Mouse (Mus musculus) adrenal gland, postnatal 10 days (tissue): ENCODE measurements around the gene Pcdh15. TPM values are rescaled to one million over a fixed set of nuclear protein-coding genes. Genes with fewer than 3 reads are reported as not detected.

Experiments
- DNase-seq: peaks from one replicate; pipeline ENCODE4 v3.0.0; 2021; ENCODE audit warnings: mixed read lengths
- total RNA-seq, 2 experiments: library from RNA; stranded (reverse); gene quantifications; 2 replicates each; pipeline ENCODE4 v1.2.3; 2021

The Pcdh15 gene
- total RNA-seq, 2 experiments from 2014 or later, result 3.5 to 5.4 TPM

- no peak for DNase-seq
These were observed 854.2 kb downstream of the Pcdh15 start for GRCm38 (mm10) chr10:73953362-73953761.

- no peak for DNase-seq
These were observed 884.9 kb downstream of the Pcdh15 start for GRCm38 (mm10) chr10:73984057-73984456.

GRCm38 (mm10) chr10:74008836-74009235, 909.7 kb downstream of the Pcdh15 start:
- no peak for DNase-seq

- DNase-seq, result no peak
These were observed 923.9 kb downstream of the Pcdh15 start for GRCm38 (mm10) chr10:74023091-74023490.

- DNase-seq, result no peak
These were observed 953.9 kb downstream of the Pcdh15 start for GRCm38 (mm10) chr10:74053059-74053458.

GRCm38 (mm10) chr10:74086653-74087052, 987.5 kb downstream of the Pcdh15 start:
- no peak for DNase-seq

GRCm38 (mm10) chr10:74098296-74098695, 999.2 kb downstream of the Pcdh15 start:
- DNase-seq, result no peak

- no peak for DNase-seq
These were observed 1015.0 kb downstream of the Pcdh15 start for GRCm38 (mm10) chr10:74114107-74114506.

GRCm38 (mm10) chr10:74116817-74117216, 1017.7 kb downstream of the Pcdh15 start:
- no peak for DNase-seq

- DNase-seq, result no peak
These were observed 1024.3 kb downstream of the Pcdh15 start for GRCm38 (mm10) chr10:74123421-74123820.

GRCm38 (mm10) chr10:74129192-74129591, 1030.0 kb downstream of the Pcdh15 start:
- DNase-seq, result no peak

- no peak for DNase-seq
These were observed 1030.5 kb downstream of the Pcdh15 start for GRCm38 (mm10) chr10:74129665-74130064.

- DNase-seq, result no peak
These were observed 1031.7 kb downstream of the Pcdh15 start for GRCm38 (mm10) chr10:74130805-74131204.

- no peak for DNase-seq
These were observed 1048.8 kb downstream of the Pcdh15 start for GRCm38 (mm10) chr10:74147966-74148365.

GRCm38 (mm10) chr10:74181921-74182320, 1082.8 kb downstream of the Pcdh15 start:
- no peak for DNase-seq

GRCm38 (mm10) chr10:74203650-74204049, 1104.5 kb downstream of the Pcdh15 start:
- DNase-seq, result peak; percentile 38

- DNase-seq, result no peak
These were observed 1118.1 kb downstream of the Pcdh15 start for GRCm38 (mm10) chr10:74217268-74217667.

GRCm38 (mm10) chr10:74220439-74220838, 1121.3 kb downstream of the Pcdh15 start:
- DNase-seq, result no peak

- no peak for DNase-seq
These were observed 1158.7 kb downstream of the Pcdh15 start for GRCm38 (mm10) chr10:74257716-74258446.

- DNase-seq, result no peak
These were observed 1159.5 kb downstream of the Pcdh15 start for GRCm38 (mm10) chr10:74258639-74259038.

GRCm38 (mm10) chr10:74269637-74270269, 1170.6 kb downstream of the Pcdh15 start:
- no peak for DNase-seq

- no peak for DNase-seq
These were observed 1171.8 kb downstream of the Pcdh15 start for GRCm38 (mm10) chr10:74270894-74271293.

- DNase-seq, result no peak
These were observed 1205.0 kb downstream of the Pcdh15 start for GRCm38 (mm10) chr10:74304120-74304519.
